Mouse (Mus musculus): ENCODE data around the gene Ctnnbip1. TPM values are rescaled to one million over a fixed set of nuclear protein-coding genes. Genes with fewer than 3 reads are reported as not detected.
A peak's percentile ranks its signal among the peaks of the same experiment; 100 is the strongest.

Gene Ctnnbip1
- total RNA-seq, 2 experiments from 2014 or later, result 32.2 to 34.4 TPM

- TF ChIP-seq CTCF (conservative IDR thresholded peaks at IDR 0.05), result no peak
- peak overlapping the region; percentile 90 for H3K4me3 ChIP-seq
- peak in 1 of 2 experiments; percentile 47 for DNase-seq (ENCODE audit: low spot score in 2 of 2)
- H3K27ac ChIP-seq, result peak overlapping the region; percentile 95
These were observed 69.0 kb downstream of the Ctnnbip1 start for GRCm38 (mm10) chr4:149586783-149587595.

DNA sequence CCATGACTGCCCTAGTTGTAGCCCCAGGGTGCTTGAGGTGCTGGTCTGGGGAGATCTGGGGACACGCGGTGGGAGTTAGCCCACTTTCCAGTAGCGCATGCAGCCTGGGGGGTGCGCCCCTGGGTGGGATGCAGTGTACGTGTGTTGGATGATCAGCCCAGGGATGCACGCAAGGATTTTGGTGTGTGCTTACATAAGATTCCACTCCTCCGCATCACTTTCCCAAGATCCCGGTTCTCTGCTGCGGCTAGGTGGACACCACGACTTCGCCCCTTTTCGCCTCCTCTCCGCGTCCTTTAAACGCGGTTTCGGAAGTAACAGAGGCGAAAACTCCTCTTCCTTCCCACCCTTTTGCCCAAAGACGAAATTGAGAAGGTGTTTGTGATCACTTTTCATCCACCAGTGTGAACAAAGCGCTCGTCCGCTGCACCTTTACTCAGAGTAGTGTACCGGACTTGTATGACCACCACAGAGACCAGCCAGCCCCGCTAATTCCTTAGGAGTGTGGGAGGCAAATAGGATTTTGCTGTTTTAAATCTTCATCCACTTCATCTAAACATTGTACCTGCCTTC is 69.6 kb downstream of the Ctnnbip1 start:
- no peak for DNase-seq (ENCODE audit: low spot score in 2 of 2)
- no peak for TF ChIP-seq CTCF (conservative IDR thresholded peaks at IDR 0.05)
- Histone ChIP-seq H3K27ac (peak overlapping the region; percentile 95), H3K4me3 (peak overlapping the region; percentile 90)

- H3K4me3 ChIP-seq, result no peak overlapping the region
These were observed 72.2 kb downstream of the Ctnnbip1 start for GRCm38 (mm10) chr4:149590200-149590599.

DNA sequence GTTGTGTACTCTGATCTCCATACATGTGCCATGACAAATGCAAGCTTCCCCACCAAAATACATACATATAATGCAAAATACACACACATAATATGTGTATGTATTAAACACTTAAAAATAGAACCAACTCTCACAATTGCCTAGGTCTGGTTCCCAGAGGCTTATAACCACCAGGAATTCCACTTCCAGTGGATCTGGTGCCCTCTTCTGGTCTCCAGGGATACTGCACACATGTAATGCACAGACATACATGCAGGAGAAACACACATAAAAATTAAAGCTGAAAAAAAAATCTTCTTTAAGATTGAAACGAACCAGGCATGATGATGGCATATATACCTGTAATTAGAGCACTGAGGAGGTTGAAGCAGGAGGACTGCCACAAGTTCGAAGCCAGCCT is 73.5 kb downstream of the Ctnnbip1 start:
- Histone ChIP-seq H3K27ac (no peak overlapping the region), H3K4me3 (no peak overlapping the region)
- DNase-seq (ENCODE audit: low spot score in 2 of 2), result no peak
- peak; percentile 73 for TF ChIP-seq CTCF (conservative IDR thresholded peaks at IDR 0.05)

More at GRCm38 (mm10) chr4:149590200-149590599, 72.2 kb downstream of the Ctnnbip1 start:
- peak; percentile 69 for TF ChIP-seq CTCF (conservative IDR thresholded peaks at IDR 0.05)
- no peak for DNase-seq (ENCODE audit: low spot score in 2 of 2)
- no peak overlapping the region for H3K27ac ChIP-seq

GRCm38 (mm10) chr4:149594913-149595581 is 77.0 kb downstream of the Ctnnbip1 start:
- peak overlapping the region; percentile 46; the same call in 1 of the 2 replicates for H3K27ac ChIP-seq
- peak in 1 of 2 experiments; percentile 53 for DNase-seq (ENCODE audit: low spot score in 2 of 2)
- H3K4me3 ChIP-seq, result no peak overlapping the region
- no peak for TF ChIP-seq CTCF (conservative IDR thresholded peaks at IDR 0.05)

DNA sequence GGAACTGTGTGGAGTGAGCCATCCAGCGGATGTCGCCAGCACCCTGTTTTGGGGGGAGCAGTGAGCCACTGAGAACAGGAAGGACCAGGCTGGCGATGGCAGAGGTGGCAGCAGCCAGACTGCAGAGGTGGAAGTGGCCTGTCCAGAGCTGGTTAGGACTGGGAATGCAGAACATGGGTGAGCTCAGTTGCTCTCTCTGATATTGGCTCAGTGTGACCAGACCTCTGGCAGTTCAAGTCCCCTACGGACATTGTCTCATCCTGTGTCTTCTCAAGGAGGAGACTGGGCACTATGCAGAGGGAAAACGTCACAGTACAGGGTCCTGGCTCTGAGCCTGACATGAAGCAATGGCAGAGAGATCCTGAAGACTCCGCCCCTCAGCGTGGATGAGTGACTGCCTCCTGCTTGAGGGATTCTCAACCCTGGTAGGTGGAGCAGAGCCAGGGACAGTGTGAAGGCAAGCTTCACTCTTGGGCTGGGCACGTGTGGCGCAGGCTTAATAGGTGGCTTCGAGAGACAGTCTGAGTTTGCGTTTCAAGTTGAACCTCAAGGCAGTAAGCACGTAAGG is 79.7 kb downstream of the Ctnnbip1 start:
- TF ChIP-seq CTCF (conservative IDR thresholded peaks at IDR 0.05), result no peak
- no peak for DNase-seq (ENCODE audit: low spot score in 2 of 2)

GRCm38 (mm10) chr4:149599549-149599948 is 81.5 kb downstream of the Ctnnbip1 start:
- TF ChIP-seq CTCF (conservative IDR thresholded peaks at IDR 0.05), result no peak
- Histone ChIP-seq H3K27ac (no peak overlapping the region), H3K4me3 (no peak overlapping the region)
- no peak for DNase-seq (ENCODE audit: low spot score in 2 of 2)

More for the DNA sequence above, 79.7 kb downstream of the Ctnnbip1 start:
- no peak overlapping the region for H3K27ac ChIP-seq
- H3K4me3 ChIP-seq, result no peak overlapping the region

- TF ChIP-seq CTCF (conservative IDR thresholded peaks at IDR 0.05), result no peak
- Histone ChIP-seq H3K27ac (no peak overlapping the region), H3K4me3 (no peak overlapping the region)
- no peak for DNase-seq (ENCODE audit: low spot score in 2 of 2)
These were observed 82.1 kb downstream of the Ctnnbip1 start for GRCm38 (mm10) chr4:149600130-149600529.

DNA sequence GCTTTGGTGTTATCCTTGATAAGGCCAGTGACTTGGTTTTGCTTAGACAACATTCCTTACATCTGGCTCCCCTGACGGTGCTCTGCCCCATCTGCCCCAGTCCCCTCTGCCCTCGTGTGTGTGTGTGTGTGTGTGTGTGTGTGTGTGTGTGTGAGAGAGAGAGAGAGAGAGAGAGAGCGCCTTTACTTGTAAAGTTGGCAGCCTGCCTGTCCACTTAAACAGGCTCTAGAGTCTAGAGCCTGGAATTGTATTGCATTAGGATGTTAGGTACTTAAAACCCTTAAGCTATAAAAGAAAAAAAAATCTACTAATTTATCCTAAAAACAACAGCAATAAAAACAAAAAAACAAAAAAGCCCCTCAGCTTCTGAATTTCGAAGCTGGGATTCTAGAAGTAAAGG is 83.4 kb downstream of the Ctnnbip1 start:
- no peak for DNase-seq (ENCODE audit: low spot score in 2 of 2)
- H3K4me3 ChIP-seq, result no peak overlapping the region
- H3K27ac ChIP-seq, result no peak overlapping the region
- TF ChIP-seq CTCF (conservative IDR thresholded peaks at IDR 0.05), result no peak

GRCm38 (mm10) chr4:149602236-149602635 is 84.2 kb downstream of the Ctnnbip1 start:
- no peak for TF ChIP-seq CTCF (conservative IDR thresholded peaks at IDR 0.05)
- DNase-seq (ENCODE audit: low spot score in 2 of 2), result no peak
- H3K27ac ChIP-seq, result no peak overlapping the region
- no peak overlapping the region for H3K4me3 ChIP-seq

DNA sequence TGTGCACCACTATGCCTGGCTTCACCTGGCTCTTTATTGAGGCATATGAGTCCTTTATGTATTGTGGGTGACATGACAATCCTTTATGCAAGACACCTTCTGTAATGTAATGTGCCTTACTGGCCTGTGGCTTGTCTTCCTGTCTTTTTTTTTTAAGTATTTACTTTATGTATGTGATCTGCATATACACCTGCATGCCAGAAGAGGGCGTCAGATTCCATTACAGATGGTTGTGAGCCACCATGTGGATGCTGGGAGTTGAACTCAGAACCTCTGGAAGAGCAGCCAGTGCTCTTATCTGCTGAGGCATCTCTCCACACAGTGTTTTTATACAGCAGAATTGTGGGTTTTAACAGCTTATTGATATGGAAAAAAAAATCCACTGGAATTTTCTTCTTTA is 85.8 kb downstream of the Ctnnbip1 start:
- Histone ChIP-seq H3K4me3 (no peak overlapping the region), H3K27ac (no peak overlapping the region)
- DNase-seq (ENCODE audit: low spot score in 2 of 2), result no peak
- peak; percentile 51 for TF ChIP-seq CTCF (conservative IDR thresholded peaks at IDR 0.05)

GRCm38 (mm10) chr4:149604518-149604917 is 86.5 kb downstream of the Ctnnbip1 start:
- Histone ChIP-seq H3K27ac (no peak overlapping the region), H3K4me3 (no peak overlapping the region)
- TF ChIP-seq CTCF (conservative IDR thresholded peaks at IDR 0.05), result peak; percentile 66
- DNase-seq (ENCODE audit: low spot score in 2 of 2), result no peak

- DNase-seq (ENCODE audit: low spot score in 2 of 2), result no peak
- TF ChIP-seq CTCF (conservative IDR thresholded peaks at IDR 0.05), result no peak
- Histone ChIP-seq H3K27ac (peak overlapping the region; percentile 68), H3K4me3 (no peak overlapping the region)
These were observed 88.0 kb downstream of the Ctnnbip1 start for GRCm38 (mm10) chr4:149606056-149606455.
